Mouse (Mus musculus): ENCODE data around the gene Apoa4. TPM values are rescaled to one million over a fixed set of nuclear protein-coding genes. Genes with fewer than 3 reads are reported as not detected.
A peak's percentile ranks its signal among the peaks of the same experiment; 100 is the strongest.

Gene Apoa4
- total RNA-seq, 2 experiments from 2014 or later = not detected

GRCm38 (mm10) chr9:46224945-46225660, 15.4 kb upstream of the Apoa4 start:
- no peak for DNase-seq
- intact Hi-C loops (cut with DNase I) = no loop called here

DNA sequence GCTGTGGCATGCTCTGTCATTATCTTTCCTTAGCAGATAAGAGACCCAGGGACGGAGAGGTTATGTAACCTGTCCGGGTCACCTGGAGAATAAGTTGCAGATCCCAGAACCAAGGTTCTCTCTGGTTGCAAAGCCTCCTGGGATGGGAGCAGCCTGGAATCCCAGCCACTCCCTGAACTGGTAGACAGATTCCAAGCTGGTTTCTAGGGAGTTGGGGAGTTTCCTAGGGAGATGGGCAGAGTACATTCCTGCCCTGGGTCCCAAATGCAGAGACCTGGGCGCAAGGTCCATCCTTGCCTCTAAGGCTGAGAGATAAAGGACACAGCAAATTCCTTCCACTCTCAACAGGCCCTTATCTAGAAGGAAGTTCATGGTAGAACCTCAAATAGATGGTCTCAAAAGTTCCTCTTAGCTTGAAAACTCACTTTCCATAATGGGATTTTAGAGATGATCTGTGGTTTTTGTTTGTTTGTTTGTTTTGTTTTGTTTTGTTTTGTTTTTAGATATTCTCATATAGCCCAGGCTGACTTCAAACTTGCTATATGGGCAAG, 13.4 kb upstream of the Apoa4 start:
- no peak for DNase-seq
- intact Hi-C loops (cut with DNase I) = no loop called here

- intact Hi-C loops (cut with DNase I) = no loop called here
- no peak for DNase-seq
Observed at GRCm38 (mm10) chr9:46228491-46228890, 12.0 kb upstream of the Apoa4 start, which contains the start of gene Apoa1. Gene Apoa1, plus strand, starts transcription at chr9:46228580.

- intact Hi-C loops (cut with DNase I) = loop anchor here (2.0 kb wide), 1 partner anchor 15 kb away; no protein-coding TSS in a partner anchor
- peak; percentile 77 for DNase-seq
Observed at GRCm38 (mm10) chr9:46229573-46230449, 10.7 kb upstream of the Apoa4 start.

- intact Hi-C loops (cut with DNase I) = loop anchor here (2.0 kb wide), 1 partner anchor 14 kb away; no protein-coding TSS in a partner anchor
- DNase-seq = no peak
Observed at GRCm38 (mm10) chr9:46230450-46230975, 10.0 kb upstream of the Apoa4 start.

- intact Hi-C loops (cut with DNase I) = no loop called here
- no peak for DNase-seq
Observed at GRCm38 (mm10) chr9:46235196-46235595, 5.3 kb upstream of the Apoa4 start.

DNA sequence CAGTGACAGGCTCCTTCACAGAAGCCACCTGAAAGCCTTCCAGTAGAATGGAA, 5.1 kb upstream of the Apoa4 start, which contains the start of gene Apoc3:
Gene Apoc3, minus strand, starts transcription at position 41 of the 53 bp plus-strand sequence.
- no peak for DNase-seq
- intact Hi-C loops (cut with DNase I) = no loop called here

- DNase-seq = no peak
- intact Hi-C loops (cut with DNase I) = no loop called here
Observed at GRCm38 (mm10) chr9:46235649-46236048, 4.8 kb upstream of the Apoa4 start.

- intact Hi-C loops (cut with DNase I) = no loop called here
- no peak for DNase-seq
Observed at GRCm38 (mm10) chr9:46238850-46239249, 1.6 kb upstream of the Apoa4 start.

GRCm38 (mm10) chr9:46241818-46242217, 1.3 kb downstream of the Apoa4 start:
- intact Hi-C loops (cut with DNase I) = no loop called here
- DNase-seq = no peak

GRCm38 (mm10) chr9:46243122-46243521, 2.6 kb downstream of the Apoa4 start:
- DNase-seq = no peak
- intact Hi-C loops (cut with DNase I) = no loop called here

- DNase-seq = no peak
- intact Hi-C loops (cut with DNase I) = no loop called here
Observed at GRCm38 (mm10) chr9:46243584-46243983, 3.1 kb downstream of the Apoa4 start.

DNA sequence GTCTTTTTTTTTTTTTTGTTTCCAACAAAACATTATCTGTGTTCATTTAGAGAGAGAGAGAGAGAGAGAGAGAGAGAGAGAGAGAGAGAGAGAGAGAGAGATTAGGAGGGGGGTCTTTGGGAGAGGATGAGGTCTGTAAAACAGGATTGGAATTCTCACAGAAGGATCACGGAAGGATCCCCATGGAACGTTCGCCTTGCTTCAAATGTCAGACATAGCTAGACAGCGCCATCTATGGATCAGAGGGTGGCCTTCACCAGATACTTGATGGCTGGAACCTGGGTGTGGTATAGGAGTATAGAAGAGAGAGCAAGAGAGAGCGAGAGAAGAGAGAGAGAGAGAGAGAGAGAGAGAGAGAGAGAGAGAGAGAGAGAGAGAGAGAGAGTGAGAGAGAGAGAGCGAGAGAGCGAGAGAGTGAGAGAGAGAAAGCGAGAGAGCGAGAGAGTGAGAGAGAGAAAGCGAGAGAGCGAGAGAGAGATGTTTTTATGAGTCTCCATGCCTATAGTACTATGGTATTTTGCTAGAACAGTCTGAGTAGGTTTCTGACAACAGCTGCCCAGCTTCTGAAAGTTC, 6.3 kb downstream of the Apoa4 start:
- peak; percentile 62 to 65 for DNase-seq
- intact Hi-C loops (cut with DNase I) = loop anchor here (1.0 to 2.0 kb wide), 2 partner anchors 54 to 244 kb away; no protein-coding TSS in a partner anchor

GRCm38 (mm10) chr9:46256177-46256576, 15.7 kb downstream of the Apoa4 start:
- intact Hi-C loops (cut with DNase I) = no loop called here
- DNase-seq = no peak

GRCm38 (mm10) chr9:46256658-46257385, 16.3 kb downstream of the Apoa4 start:
- intact Hi-C loops (cut with DNase I) = no loop called here
- DNase-seq = no peak

DNA sequence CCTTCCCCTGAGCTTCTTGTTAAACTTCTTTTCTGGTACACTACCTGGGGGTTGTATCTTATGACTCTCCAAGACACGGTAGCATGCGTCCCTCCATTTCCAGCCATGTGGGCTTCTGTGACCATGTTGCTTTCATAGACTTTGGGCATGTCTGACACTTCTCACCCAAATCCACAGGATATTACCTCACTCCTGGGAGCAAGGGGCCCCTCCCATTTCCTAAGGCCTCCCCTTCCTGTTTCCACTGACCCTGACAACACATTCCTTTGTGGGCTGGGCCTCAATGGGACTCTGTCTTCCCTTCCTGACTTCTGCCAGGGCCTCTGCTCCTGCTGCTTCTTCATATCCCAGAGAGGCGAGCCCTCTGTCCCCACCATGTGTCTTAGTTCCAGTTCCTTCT, 17.1 kb downstream of the Apoa4 start:
- DNase-seq = no peak
- intact Hi-C loops (cut with DNase I) = no loop called here

- DNase-seq = no peak
- intact Hi-C loops (cut with DNase I) = no loop called here
Observed at GRCm38 (mm10) chr9:46259111-46259510, 18.6 kb downstream of the Apoa4 start.

GRCm38 (mm10) chr9:46261131-46261530, 20.6 kb downstream of the Apoa4 start:
- DNase-seq = no peak
- intact Hi-C loops (cut with DNase I) = no loop called here

DNA sequence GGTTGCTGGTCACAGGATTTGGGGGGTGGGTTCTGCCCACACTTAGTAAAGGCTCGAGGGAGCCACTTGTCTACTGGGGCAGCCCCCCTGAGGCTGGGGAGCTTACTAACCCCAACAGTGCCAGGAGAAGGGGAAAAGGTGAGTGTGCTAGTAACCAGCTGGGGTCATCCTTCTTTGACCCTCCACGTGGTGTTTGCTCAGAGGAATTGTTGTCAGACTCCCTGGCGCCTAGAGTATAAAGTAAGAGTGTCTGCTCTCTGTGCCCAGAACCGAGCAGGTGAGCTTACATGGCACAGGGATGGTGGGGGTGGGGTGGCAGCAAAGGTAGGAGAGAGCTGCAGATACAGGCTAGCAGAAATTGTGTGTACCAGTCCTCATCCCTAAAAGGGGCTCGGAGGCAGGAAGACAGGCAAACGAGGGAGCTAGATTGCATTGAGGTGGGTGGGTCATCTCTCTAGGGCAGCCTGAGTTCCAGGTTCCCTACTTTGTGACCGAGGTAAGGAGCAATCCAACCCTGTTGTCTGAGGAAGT, 27.9 kb downstream of the Apoa4 start, which contains the start of gene Apoa5:
Gene Apoa5, plus strand, starts transcription at position 291 of the 531 bp plus-strand sequence.
- intact Hi-C loops (cut with DNase I) = no loop called here
- DNase-seq = no peak

DNA sequence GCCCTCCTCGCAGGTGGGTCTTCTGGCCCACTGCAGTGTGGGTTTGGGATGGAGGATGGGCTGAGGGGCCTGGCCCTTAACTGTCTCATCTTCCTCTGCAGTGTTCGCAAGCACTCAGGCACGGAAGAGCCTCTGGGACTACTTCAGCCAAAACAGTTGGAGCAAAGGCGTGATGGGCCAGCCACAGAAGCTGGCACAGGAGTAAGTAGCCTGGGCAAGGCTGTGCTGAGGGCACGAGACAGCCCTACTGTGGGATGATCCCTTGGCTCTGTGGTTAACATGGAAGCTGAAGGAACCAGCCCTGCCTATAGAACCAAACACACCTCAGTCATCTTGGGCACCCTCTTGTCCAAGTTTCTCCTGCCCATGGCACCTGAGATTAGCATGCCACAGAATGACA, 28.6 kb downstream of the Apoa4 start:
- DNase-seq = no peak
- intact Hi-C loops (cut with DNase I) = no loop called here
